Mouse (Mus musculus): ENCODE results near the gene Iqch. TPM values are rescaled to one million over a fixed set of nuclear protein-coding genes. Genes with fewer than 3 reads are reported as not detected.

The Iqch gene
- total RNA-seq, 2 experiments from 2014 or later: 0.12 to 0.25 TPM

GRCm38 (mm10) chr9:63391307-63391706 is 211.0 kb downstream of the Iqch start:
- no peak for DNase-seq (ENCODE audit: extremely low spot score in 1 of 2, low spot score in 1 of 2)

- DNase-seq (ENCODE audit: extremely low spot score in 1 of 2, low spot score in 1 of 2): no peak
Measured at GRCm38 (mm10) chr9:63382761-63383160, 219.5 kb downstream of the Iqch start.

- no peak for DNase-seq (ENCODE audit: extremely low spot score in 1 of 2, low spot score in 1 of 2)
Measured at GRCm38 (mm10) chr9:63380326-63380725, 222.0 kb downstream of the Iqch start.

- DNase-seq (ENCODE audit: extremely low spot score in 1 of 2, low spot score in 1 of 2): no peak
Measured at GRCm38 (mm10) chr9:63378174-63378573, 224.1 kb downstream of the Iqch start.

GRCm38 (mm10) chr9:63377270-63378142 is 224.8 kb downstream of the Iqch start, which contains the start of gene Map2k5:
Map2k5 (minus strand) TSS chr9:63377902.
- DNase-seq (ENCODE audit: extremely low spot score in 1 of 2, low spot score in 1 of 2): peak; percentile 85 to 87

GRCm38 (mm10) chr9:63373315-63373714 is 229.0 kb downstream of the Iqch start:
- no peak for DNase-seq (ENCODE audit: extremely low spot score in 1 of 2, low spot score in 1 of 2)

- no peak for DNase-seq (ENCODE audit: extremely low spot score in 1 of 2, low spot score in 1 of 2)
Measured at GRCm38 (mm10) chr9:63372541-63372940, 229.8 kb downstream of the Iqch start.

Other genes starting within 250 kb of the Iqch start
- gene Map2k5, start 224.6 kb downstream of the Iqch start, total RNA-seq (2021): 10 to 100 TPM; 33.7 to 37.4 TPM
- 10 to 100 TPM; 30.6 to 35.8 TPM for gene 2300009A05Rik, start 203.2 kb downstream of the Iqch start, total RNA-seq (2021)
- 10 to 100 TPM; 55.6 to 60.3 TPM for gene Aagab, start 167 bp upstream of the Iqch start, total RNA-seq (2021)
- 10 to 100 TPM; 38.0 to 44.6 TPM for gene Smad3, start 155.5 kb upstream of the Iqch start, total RNA-seq (2021)

Data from layer of hippocampus, postnatal 25 days (tissue).